Mouse (Mus musculus): ENCODE data around the gene Ccng1. TPM values are rescaled to one million over a fixed set of nuclear protein-coding genes. Genes with fewer than 3 reads are reported as not detected.

The Ccng1 gene
- polyA plus RNA-seq, 1 experiment from 2014 or later, result 48.9 TPM

Other genes starting within 250 kb of the Ccng1 start
- gene Mat2b, start 60.1 kb downstream of the Ccng1 start, polyA plus RNA-seq (2014; fragmentation: Nextera tagmentation; extraction: Ambion mirVana), result 105 and 107 TPM in 2 replicates
- 55.0 TPM in 2 replicates for gene Hmmr, start 21.9 kb downstream of the Ccng1 start, polyA plus RNA-seq (2014; fragmentation: Nextera tagmentation; extraction: Ambion mirVana)
- 184 and 196 TPM in 2 replicates for gene Nudcd2, start 21.6 kb downstream of the Ccng1 start, polyA plus RNA-seq (2014; fragmentation: Nextera tagmentation; extraction: Ambion mirVana)

Measured in hindbrain, embryonic 11.5 days (tissue).